Mouse (Mus musculus) ovary, postnatal 10 days (tissue): ENCODE measurements at regions not wholly inside any gene's neighbourhood (a gene's known extent, or its start where the extent isn't known, plus 50 kb on each side); places are given as distances from the start of the nearest gene placed in this dataset.

ENCODE experiments used
- DNase-seq: peaks from one replicate; pipeline ENCODE4 v3.0.0; 2022; ENCODE audit warnings: low spot score

DNA sequence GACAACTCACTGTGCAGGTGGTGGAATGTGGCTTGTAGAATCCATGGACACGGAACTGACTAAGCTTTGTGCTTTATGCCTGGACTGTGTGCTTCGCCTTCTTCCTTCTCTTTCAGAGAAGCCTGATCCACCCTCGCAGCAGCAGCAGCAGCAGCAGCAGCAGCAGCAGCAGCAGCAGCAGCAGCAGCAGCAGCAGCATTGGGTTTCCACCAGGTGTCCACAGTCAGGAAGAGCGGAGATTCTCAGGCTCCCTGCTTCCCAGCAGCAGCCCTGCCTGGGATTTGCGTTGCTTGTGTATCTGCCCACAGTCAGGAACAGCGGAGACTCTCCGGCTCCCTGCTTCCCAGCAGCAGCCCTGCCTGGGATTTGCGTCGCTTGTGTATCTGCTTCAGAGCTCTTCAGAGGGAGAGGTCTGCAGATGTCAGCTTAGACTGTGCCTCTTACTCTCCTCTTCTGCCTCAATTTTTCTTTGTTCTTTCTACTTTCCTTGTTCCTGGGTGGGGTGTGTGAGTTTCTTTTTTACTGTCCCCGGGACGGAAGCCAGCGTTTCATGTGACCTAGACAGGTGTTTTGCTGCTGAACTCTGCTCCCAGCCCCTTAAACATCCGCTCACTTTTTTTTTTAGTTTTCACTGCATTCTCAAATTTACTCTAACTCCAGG, 168.1 kb upstream of the Olig3 start:
- no peak for DNase-seq

DNA sequence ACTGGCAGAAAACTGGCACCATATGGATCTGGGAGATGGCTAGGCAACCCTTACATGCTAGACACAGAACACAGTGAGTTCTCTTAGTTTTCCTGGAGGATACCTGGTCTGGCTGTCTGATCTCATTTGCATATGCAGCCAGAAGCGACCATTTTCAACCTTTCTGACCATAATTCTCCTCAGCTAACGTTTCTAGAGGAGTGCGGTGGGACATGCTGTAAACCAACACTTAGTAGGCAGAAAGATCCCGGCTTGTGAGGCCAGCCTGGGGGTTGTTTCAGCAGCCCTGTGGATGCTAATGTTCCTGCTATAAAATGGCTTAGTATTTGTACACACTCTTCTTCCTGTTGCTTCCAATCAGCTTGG, 168.6 kb upstream of the Olig3 start:
- no peak for DNase-seq

- no peak for DNase-seq
Observed at GRCm38 (mm10) chr10:19187084-19187615, 169.2 kb upstream of the Olig3 start.

DNA sequence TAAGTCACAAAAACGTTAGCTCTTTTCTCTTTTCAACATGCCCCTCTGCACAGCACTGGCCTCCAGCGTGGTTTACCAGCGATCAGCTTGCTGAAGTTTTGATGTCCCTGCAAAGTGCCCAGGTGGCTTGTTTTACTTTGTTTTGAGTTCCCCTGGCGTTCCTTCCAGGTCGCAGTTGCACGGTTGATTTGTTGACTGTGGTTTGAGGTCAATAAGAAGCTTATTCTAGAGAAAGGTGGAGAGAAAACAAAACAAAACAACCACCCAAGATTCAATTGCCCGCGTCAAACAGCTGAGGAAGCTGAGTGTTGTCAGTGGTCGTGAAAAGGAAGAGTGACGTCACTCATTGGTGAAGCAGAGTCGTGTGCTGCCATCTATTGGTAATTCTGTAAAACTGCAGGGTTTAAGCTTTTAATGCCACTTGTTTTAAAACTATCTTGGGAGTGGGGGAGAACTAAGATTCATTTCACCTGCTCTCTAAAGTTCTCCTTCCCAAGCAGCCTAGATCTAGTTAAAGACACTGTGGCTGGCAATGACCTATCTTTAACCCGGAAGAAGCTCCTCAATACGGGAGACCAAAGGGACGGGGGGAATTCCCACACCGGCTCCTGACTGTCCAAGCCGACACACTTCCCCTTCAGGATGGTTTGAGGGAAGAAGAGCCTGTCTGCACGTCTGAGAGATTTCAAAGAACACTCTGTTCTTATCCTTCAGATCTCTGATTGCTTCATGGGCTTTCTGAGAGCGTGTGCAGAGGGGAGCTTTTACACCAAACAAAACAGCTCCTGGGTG, 170.3 kb upstream of the Olig3 start:
- DNase-seq, result no peak

- no peak for DNase-seq
Observed at GRCm38 (mm10) chr10:19184886-19185285, 169.4 kb upstream of the Tnfaip3 start.

DNA sequence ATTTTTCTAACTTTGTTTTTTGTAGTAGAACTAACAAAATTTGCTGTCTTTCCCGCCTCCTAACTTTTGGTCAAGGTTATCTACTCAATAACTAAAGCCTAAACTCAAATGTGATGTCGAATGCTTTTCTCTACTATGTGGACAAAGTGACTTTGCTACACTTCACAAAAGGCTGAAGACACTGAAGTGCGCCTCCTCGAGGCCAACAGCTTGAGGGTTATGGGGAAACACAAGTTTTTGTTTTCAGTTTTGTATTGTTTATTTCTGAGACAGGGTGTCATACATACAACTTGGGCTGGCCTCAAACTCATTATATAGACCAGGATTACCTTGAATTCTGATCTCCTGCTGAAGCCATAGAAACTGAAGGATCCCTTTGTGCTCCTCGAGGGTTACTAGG, 162.4 kb upstream of the Tnfaip3 start:
- no peak for DNase-seq

- no peak for DNase-seq
Observed at GRCm38 (mm10) chr10:19177414-19177813, 162.0 kb upstream of the Tnfaip3 start.

DNA sequence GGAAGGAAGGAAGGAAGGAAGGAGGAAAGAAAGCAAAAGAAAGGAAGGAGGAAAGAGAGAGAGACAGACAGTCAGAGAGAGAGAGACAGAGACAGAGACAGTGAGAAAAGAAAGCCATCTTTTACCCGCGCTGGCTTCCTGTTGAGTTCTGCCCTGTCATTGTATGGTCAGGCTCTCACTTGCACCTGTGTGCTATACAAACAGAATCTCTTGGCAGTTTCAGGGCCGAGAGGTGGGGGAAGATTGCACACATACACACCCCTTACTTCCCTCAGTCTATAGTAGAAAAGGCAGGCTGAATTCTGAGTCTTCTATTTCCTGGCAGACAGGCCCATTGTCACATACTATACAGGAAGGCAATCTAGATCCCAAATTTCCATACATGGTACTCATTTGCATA, 160.8 kb upstream of the Tnfaip3 start:
- DNase-seq, result no peak

- no peak for DNase-seq
Observed at GRCm38 (mm10) chr10:19171834-19172233, 156.4 kb upstream of the Tnfaip3 start.

DNA sequence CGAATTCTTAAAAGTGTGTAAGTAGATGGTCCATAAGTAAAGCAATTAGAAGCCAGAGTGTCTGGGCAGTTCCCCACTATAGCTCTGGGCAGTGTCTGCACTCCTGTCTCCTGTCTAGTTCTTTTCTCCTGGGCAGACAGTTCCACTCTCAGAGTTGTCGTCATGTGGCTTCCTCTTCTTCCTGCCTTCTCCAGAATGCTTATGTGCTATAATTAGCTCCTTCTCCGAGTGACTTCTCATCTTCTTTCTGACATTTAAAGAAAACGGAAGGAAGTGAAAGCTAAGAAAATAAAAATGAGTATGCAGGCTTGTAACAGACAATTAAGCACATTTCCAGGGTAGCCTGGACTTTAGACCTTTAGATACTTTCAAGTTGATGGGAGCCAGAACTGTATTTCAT, 155.1 kb upstream of the Tnfaip3 start:
- DNase-seq, result no peak

- DNase-seq, result no peak
Observed at GRCm38 (mm10) chr10:19169272-19169671, 153.8 kb upstream of the Tnfaip3 start.

DNA sequence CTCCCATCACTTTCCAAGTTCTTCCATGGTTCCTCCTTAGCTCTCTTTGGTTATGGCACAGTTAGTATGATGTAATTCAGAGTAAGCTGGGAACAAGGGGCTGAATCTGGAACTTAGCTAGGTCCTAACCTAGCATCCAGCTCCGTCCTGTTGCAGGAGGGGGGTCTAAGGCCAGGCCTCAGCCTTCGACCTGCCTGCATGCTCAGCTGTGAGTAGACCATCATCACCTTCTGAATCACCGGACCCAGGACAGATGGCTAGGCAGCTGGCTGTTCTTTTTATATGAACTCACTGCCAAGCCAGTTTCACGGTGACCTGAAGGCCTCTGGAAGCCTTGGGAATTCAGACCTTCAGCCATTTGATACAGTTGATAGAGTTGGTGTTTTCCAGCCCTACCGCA, 152.9 kb upstream of the Tnfaip3 start:
- DNase-seq, result no peak

DNA sequence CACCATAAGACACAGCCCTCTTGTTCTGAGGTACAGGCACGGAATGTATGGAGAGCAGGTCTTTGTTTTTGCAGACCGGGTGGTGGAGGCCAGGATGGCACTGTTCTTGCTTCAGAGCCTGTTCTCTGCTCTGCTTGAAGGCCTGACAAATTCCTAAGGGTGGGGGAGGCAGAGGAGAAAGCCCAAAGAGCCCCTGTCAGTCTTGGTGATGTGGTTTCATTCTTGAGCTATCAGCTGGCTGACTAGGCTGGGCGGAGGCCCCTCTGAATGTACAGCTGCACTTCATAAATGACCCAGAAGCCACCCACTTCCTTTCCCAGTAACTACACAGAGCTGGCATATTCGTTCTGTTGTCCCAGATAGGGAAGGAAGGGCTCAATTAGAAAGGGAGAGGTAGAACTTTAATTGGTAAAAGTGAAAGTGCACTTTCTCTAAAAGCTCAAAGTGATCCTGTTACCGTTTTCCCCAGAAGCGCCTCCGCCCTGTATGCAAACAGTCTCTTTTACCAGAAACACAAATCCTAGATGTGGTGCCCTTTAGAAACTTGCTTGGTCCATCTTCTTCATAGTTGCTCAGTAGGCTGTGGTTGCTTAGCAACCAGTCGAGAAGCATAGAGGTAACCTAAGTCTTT, 152.3 kb upstream of the Tnfaip3 start:
- DNase-seq, result no peak

- DNase-seq, result no peak
Observed at GRCm38 (mm10) chr10:19167101-19167500, 151.6 kb upstream of the Tnfaip3 start.

DNA sequence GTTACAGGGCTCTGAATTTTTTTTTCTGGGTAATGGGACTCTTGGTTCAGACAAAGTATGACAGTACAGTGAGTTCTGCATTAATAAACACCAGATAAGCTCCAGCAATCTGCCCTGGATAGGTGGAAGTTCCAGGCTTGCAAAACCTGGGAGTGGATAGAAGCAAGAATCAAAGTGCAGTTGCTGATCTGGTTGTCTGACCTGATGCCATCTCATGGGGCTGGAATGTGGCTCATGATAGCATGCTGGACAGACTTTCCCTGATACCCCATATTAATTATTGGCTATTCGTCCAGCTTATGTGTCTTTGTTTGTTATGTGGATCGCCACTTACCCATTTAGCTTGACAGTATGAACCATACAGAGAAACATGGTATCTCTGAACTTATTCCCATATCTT, 146.6 kb upstream of the Tnfaip3 start:
- no peak for DNase-seq

GRCm38 (mm10) chr10:19161149-19161548, 145.7 kb upstream of the Tnfaip3 start:
- no peak for DNase-seq

DNA sequence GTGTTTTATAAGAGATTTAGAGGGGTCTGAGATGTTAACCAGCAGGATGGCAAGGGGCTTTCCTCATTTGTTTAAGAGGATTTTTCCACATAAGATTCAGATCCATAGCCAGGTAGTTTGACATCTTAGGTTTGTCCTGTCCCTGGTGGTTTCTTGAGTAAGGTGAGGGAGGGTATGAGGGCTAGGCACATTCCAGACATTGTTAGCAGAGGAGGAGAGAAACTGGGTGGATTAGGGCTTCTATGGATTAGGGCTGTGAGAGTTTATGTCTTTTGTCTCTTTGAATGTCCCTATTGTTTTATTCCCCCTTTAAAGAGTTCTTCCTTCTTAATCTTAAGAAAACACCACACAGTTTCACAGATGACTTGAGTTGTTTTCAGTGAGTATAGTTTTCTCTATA, 138.6 kb upstream of the Tnfaip3 start:
- no peak for DNase-seq

DNA sequence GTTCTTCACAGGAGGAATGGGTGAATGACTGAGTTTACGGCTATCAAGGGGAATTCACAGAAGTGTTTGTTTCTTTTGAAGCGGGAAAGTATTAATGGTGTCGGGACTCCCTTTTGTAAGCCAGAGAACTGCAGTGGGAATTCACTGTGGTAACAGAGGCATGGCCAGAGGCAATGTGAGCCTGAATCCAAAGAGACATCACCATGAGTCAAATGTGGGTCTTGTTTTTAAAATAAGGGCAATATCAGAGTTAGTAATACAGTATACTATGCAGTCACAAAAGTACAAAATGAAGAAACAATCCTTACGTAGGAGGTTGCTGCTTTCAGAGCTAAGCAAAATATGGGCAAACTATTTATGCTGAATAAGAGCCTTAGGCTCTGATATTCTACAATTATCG, 137.3 kb upstream of the Tnfaip3 start:
- DNase-seq, result no peak

- DNase-seq, result no peak
Observed at GRCm38 (mm10) chr10:19150766-19151165, 135.3 kb upstream of the Tnfaip3 start.

GRCm38 (mm10) chr10:19150005-19150404, 134.5 kb upstream of the Tnfaip3 start:
- DNase-seq, result no peak

DNA sequence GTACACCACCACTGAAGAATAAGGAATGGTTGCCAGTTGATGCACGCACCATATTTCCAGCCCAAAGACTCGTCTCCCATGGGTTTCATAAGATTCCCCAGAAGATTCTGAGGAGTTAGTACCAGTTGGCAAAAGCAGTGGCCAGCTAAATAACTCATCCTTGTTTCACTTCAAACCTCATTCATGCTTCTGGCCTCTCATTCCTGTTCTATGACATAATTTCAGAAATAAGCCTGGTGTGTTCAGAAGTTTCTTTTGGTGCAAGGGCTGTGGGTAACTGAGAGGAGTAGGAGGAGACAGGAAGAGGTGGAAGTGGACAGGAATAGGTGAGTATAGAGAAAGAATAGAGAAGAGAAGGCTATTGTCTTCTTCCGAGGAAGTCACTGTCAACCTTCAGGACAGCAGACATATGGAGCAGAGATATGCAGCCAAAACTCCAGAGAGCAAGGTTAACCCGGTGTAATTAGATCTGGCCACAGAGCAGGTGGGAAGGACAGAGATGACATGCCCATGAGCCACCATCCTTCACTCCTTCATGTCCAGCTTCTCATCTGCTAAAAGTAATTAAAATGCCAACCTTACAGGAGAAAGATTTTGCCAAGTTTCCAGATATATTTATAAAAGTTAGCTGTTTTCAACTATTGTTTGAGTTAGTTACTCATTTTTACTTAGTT, 133.9 kb upstream of the Tnfaip3 start:
- no peak for DNase-seq

DNA sequence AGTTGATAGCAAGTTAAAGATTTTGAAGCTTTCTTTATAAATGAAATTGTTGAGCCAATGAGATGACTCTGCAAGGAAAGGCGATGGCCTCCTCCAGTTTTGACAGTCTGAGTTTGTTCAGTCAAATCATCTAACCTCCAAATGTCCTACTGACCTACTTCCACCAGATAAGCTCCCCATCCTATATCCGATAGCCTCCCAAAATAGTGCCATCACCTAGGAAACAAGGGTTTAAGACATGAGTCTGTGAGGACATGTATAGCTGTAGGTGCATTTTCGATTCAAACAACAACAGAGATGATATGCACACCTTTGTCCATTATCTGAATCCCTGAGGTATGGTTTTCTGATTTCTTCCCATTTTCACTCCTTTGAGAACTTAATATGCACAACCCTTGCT, 126.0 kb upstream of the Tnfaip3 start:
- DNase-seq, result no peak

GRCm38 (mm10) chr10:19140628-19141027, 125.2 kb upstream of the Tnfaip3 start:
- no peak for DNase-seq
